Mouse (Mus musculus): ENCODE measurements at regions not wholly inside any gene's neighbourhood (a gene's known extent, or its start where the extent isn't known, plus 50 kb on each side); places are given as distances from the start of the nearest gene placed in this dataset.
A peak's percentile ranks its signal among the peaks of the same experiment; 100 is the strongest.
"Not testable (repeated sequence)": the region's sequence is repeated elsewhere in the genome, so short reads cannot be mapped to it uniquely, and the experiment has no call there.

- no peak for DNase-seq
These were observed 600.4 kb downstream of the Crisp4 start for GRCm38 (mm10) chr1:17545311-17545710.

GRCm38 (mm10) chr1:17538160-17538559 is 607.5 kb downstream of the Crisp4 start:
- DNase-seq = no peak

- DNase-seq = not testable (repeated sequence)
These were observed 614.4 kb downstream of the Crisp4 start for GRCm38 (mm10) chr1:17531291-17531690.

GRCm38 (mm10) chr1:17520118-17520517 is 625.6 kb downstream of the Crisp4 start:
- no peak for DNase-seq

GRCm38 (mm10) chr1:17506125-17507112 is 639.3 kb downstream of the Crisp4 start:
- DNase-seq = no peak

- DNase-seq = no peak
These were observed 652.1 kb downstream of the Crisp4 start for GRCm38 (mm10) chr1:17493596-17493995.

GRCm38 (mm10) chr1:17489854-17490202 is 655.9 kb downstream of the Crisp4 start:
- DNase-seq = not testable (repeated sequence)

GRCm38 (mm10) chr1:17489192-17489853 is 656.4 kb downstream of the Crisp4 start:
- DNase-seq = not testable (repeated sequence)

GRCm38 (mm10) chr1:17451204-17451866 is 694.4 kb downstream of the Crisp4 start:
- no peak for DNase-seq

- no peak for DNase-seq
These were observed 695.0 kb downstream of the Crisp4 start for GRCm38 (mm10) chr1:17450715-17451114.

GRCm38 (mm10) chr1:17450295-17450694 is 695.4 kb downstream of the Crisp4 start:
- DNase-seq = no peak

GRCm38 (mm10) chr1:17449291-17449690 is 696.4 kb downstream of the Crisp4 start:
- DNase-seq = no peak

GRCm38 (mm10) chr1:17434064-17434463 is 711.6 kb downstream of the Crisp4 start:
- not testable (repeated sequence) for DNase-seq

- DNase-seq = no peak
These were observed 729.7 kb downstream of the Crisp4 start for GRCm38 (mm10) chr1:17415958-17416357.

GRCm38 (mm10) chr1:17394893-17395292 is 750.8 kb downstream of the Crisp4 start:
- no peak for DNase-seq

GRCm38 (mm10) chr1:17392114-17392819 is 753.4 kb downstream of the Crisp4 start:
- DNase-seq = no peak

GRCm38 (mm10) chr1:17377562-17377961 is 768.1 kb downstream of the Crisp4 start:
- DNase-seq = no peak

- DNase-seq = no peak
These were observed 797.4 kb downstream of the Crisp4 start for GRCm38 (mm10) chr1:17348271-17348670.

GRCm38 (mm10) chr1:17337827-17338226 is 807.9 kb downstream of the Crisp4 start:
- peak; percentile 17 for DNase-seq

- not testable (repeated sequence) for DNase-seq
These were observed 834.3 kb downstream of the Crisp4 start for GRCm38 (mm10) chr1:17311392-17311791.

GRCm38 (mm10) chr1:17309928-17310327 is 835.8 kb downstream of the Crisp4 start:
- DNase-seq = not testable (repeated sequence)
